Mouse (Mus musculus) stomach, postnatal 0 days (tissue): ENCODE results near the gene Prim2. TPM values are rescaled to one million over a fixed set of nuclear protein-coding genes. Genes with fewer than 3 reads are reported as not detected.

Source experiments
- ATAC-seq: fragments of 200-750 bp; cut with Nextera tagmentation; 2 replicates; pipeline ENCODE4 v1.8.0; 2017; ENCODE audit not compliant: low FRiP score, low TSS enrichment
- DNase-seq: peaks from one replicate; pipeline ENCODE4 v3.0.0-alpha.2; 2016; ENCODE audit warnings: low spot score
- H3K27ac ChIP-seq: fragments of 300-500 bp; sonication (generic); replicated peaks from 2 replicates; pipeline ENCODE4 v1.5.1; 2014; ENCODE audit warnings: mild to moderate bottlenecking, control low read depth
- H3K27me3 ChIP-seq: fragments of 300-500 bp; sonication (generic); 2 replicates; pipeline ENCODE4 v1.6.1; 2014; ENCODE audit warnings: low read length; ENCODE audit not compliant: control insufficient read depth, insufficient read depth
- H3K36me3 ChIP-seq: fragments of 300-500 bp; sonication (generic); 2 replicates; pipeline ENCODE4 v1.6.1; 2014; ENCODE audit warnings: low read length, mixed read lengths; ENCODE audit not compliant: control insufficient read depth, insufficient read depth
- H3K4me1 ChIP-seq: fragments of 300-500 bp; sonication (generic); replicated peaks from 2 replicates; pipeline ENCODE4 v1.6.1; 2014; ENCODE audit warnings: antibody characterized with exemption; ENCODE audit not compliant: control insufficient read depth, insufficient read depth
- H3K4me2 ChIP-seq: fragments of 300-500 bp; sonication (generic); replicated peaks from 2 replicates; pipeline ENCODE4 v1.6.1; 2014; ENCODE audit warnings: low read depth, mild to moderate bottlenecking, control low read depth, moderate library complexity
- H3K4me3 ChIP-seq: fragments of 300-500 bp; sonication (generic); 2 replicates; pipeline ENCODE4 v1.5.1; 2014; ENCODE audit warnings: low read depth, low read length, control low read depth
- H3K9ac ChIP-seq: fragments of 300-500 bp; sonication (generic); 2 replicates; pipeline ENCODE4 v1.6.1; 2014; ENCODE audit warnings: mild to moderate bottlenecking, low read length, control low read depth, mixed read lengths
- H3K9me3 ChIP-seq: fragments of 300-500 bp; sonication (generic); 2 replicates; pipeline ENCODE4 v1.6.1; 2016; ENCODE audit warnings: low read length; ENCODE audit not compliant: control insufficient read depth
- CTCF ChIP-seq: IDR thresholded peaks from 2 replicates; pipeline ENCODE4 v1.5.1; 2016; ENCODE audit warnings: antibody characterized with exemption, low read depth, mild to moderate bottlenecking, moderate library complexity
- EP300 ChIP-seq: optimal IDR thresholded peaks from 2 replicates; pipeline ENCODE3; 2016; ENCODE audit warnings: antibody characterized with exemption
- WGBS: fragments of 180-500 bp; shearing (Covaris S2); extraction: QIAGEN DNeasy Blood & Tissue Kit; methylation state at CpG from one replicate; pipeline ENCODE4 v1.1.7; 2014; 5-methylcytosine and 5-hydroxymethylcytosine counted together
- polyA plus RNA-seq: library from polyadenylated mRNA; unstranded; fragments of >200 nt; fragmentation: Nextera tagmentation; extraction: Ambion mirVana; gene quantifications from 2 replicates; pipeline ENCODE4 v1.2.1, GENCODE M21; 2015

Gene Prim2
- polyA plus RNA-seq = 13.1 and 13.6 TPM in 2 replicates

- peak within 1 kb of the TSS; percentile 98 for H3K4me2 ChIP-seq
- H3K4me3 ChIP-seq = peak within 1 kb of the TSS; percentile 60
- WGBS = under 1% methylated on average over 26 of the region's 26 CpGs
- H3K36me3 ChIP-seq = no peaks in the 10 kb centered on the region
- peak; percentile 41 for TF ChIP-seq CTCF
- no peak for TF ChIP-seq EP300
- H3K9me3 ChIP-seq = no peaks in the 10 kb centered on the region
- DNase-seq (peak; percentile 92), ATAC-seq (peak; percentile 87)
- peak within 1 kb of the TSS; percentile 67 for H3K9ac ChIP-seq
- H3K27me3 ChIP-seq = no peaks in the 10 kb centered on the region
- 0 out of 2 replicates have a peak, but pooled peaks cover 2% of the 10 kb centered on the region for H3K4me1 ChIP-seq
- H3K27ac ChIP-seq = peak within 1 kb of the TSS; percentile 75
Observed at GRCm38 (mm10) chr1:33669708-33670141, at the start of gene Prim2. Prim2 (minus strand) TSS chr1:33669795.

- TF ChIP-seq EP300 (no peak), CTCF (no peak)
- ATAC-seq = no peak
- H3K27me3 ChIP-seq = no peaks in the 10 kb centered on the region
- no peaks in the 10 kb centered on the region for H3K36me3 ChIP-seq
- 88% methylated on average over 1 of the region's 1 CpGs for WGBS
- H3K9me3 ChIP-seq = no peaks in the 10 kb centered on the region
- no peak overlapping the region for H3K4me2 ChIP-seq
- H3K4me1 ChIP-seq = no peaks in the 10 kb centered on the region
- no peak overlapping the region for H3K9ac ChIP-seq
- no peak overlapping the region for H3K4me3 ChIP-seq
- no peak for DNase-seq
- no peak overlapping the region for H3K27ac ChIP-seq
Observed at GRCm38 (mm10) chr1:33717636-33718035, 48.0 kb upstream of the Prim2 start.

DNA sequence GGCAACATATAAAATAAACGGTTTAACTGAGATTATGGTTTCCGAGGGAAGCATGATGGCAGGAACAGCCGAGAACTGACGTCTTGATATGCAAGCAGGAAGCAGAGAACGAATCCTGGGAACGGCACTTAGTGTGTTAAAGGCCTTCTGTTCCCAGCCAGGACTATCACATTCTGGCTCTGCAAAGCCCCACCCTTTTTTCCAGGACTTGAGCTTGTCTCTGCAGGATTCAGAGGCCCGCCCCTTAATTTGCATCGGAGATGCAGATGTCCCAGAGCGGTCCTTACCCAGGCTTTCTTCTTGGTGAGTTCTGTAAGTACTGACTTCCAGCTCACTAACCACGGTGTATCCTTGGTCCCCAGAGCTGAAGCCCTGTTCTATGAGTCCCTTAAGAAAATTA is 45.2 kb upstream of the Prim2 start:
- Histone ChIP-seq H3K4me3 (no peak overlapping the region), H3K27me3 (no peaks in the 10 kb centered on the region), H3K4me1 (no peaks in the 10 kb centered on the region), H3K27ac (no peak overlapping the region), H3K9ac (no peak overlapping the region), H3K4me2 (no peak overlapping the region), H3K36me3 (no peaks in the 10 kb centered on the region), H3K9me3 (no peaks in the 10 kb centered on the region)
- peak; percentile 32 for DNase-seq
- peak; percentile 66 for ATAC-seq
- 8% methylated on average over 10 of the region's 10 CpGs for WGBS
- TF ChIP-seq EP300 = no peak
- TF ChIP-seq CTCF = no peak

GRCm38 (mm10) chr1:33712026-33712425 is 42.4 kb upstream of the Prim2 start:
- no peak overlapping the region for H3K4me3 ChIP-seq
- no peaks in the 10 kb centered on the region for H3K9me3 ChIP-seq
- no peak overlapping the region for H3K4me2 ChIP-seq
- 93% methylated on average over 5 of the region's 5 CpGs for WGBS
- DNase-seq (no peak), ATAC-seq (no peak)
- H3K36me3 ChIP-seq = no peaks in the 10 kb centered on the region
- no peak overlapping the region for H3K27ac ChIP-seq
- no peak overlapping the region for H3K9ac ChIP-seq
- TF ChIP-seq EP300 = no peak
- no peak for TF ChIP-seq CTCF
- H3K27me3 ChIP-seq = no peaks in the 10 kb centered on the region
- H3K4me1 ChIP-seq = no peaks in the 10 kb centered on the region

GRCm38 (mm10) chr1:33709615-33710014 is 40.0 kb upstream of the Prim2 start:
- H3K36me3 ChIP-seq = no peaks in the 10 kb centered on the region
- no peak overlapping the region for H3K27ac ChIP-seq
- WGBS = 35% methylated on average over 2 of the region's 2 CpGs
- H3K9me3 ChIP-seq = no peaks in the 10 kb centered on the region
- H3K9ac ChIP-seq = no peak overlapping the region
- no peaks in the 10 kb centered on the region for H3K27me3 ChIP-seq
- H3K4me2 ChIP-seq = no peak overlapping the region
- no peak for TF ChIP-seq EP300
- no peak for TF ChIP-seq CTCF
- no peak overlapping the region for H3K4me3 ChIP-seq
- ATAC-seq = no peak
- no peaks in the 10 kb centered on the region for H3K4me1 ChIP-seq
- no peak for DNase-seq

- 84% methylated on average over 3 of the region's 3 CpGs for WGBS
Observed at GRCm38 (mm10) chr1:33701244-33701643, 31.6 kb upstream of the Prim2 start.

More at GRCm38 (mm10) chr1:33701244-33701643, 31.6 kb upstream of the Prim2 start:
- no peaks in the 10 kb centered on the region for H3K27me3 ChIP-seq
- no peak for TF ChIP-seq EP300
- TF ChIP-seq CTCF = no peak
- no peak overlapping the region for H3K27ac ChIP-seq
- H3K4me3 ChIP-seq = no peak overlapping the region
- no peak for ATAC-seq
- no peaks in the 10 kb centered on the region for H3K36me3 ChIP-seq
- H3K4me2 ChIP-seq = no peak overlapping the region
- H3K9me3 ChIP-seq = no peaks in the 10 kb centered on the region
- no peak for DNase-seq
- no peaks in the 10 kb centered on the region for H3K4me1 ChIP-seq
- H3K9ac ChIP-seq = no peak overlapping the region
